In the genomic region with DNA sequence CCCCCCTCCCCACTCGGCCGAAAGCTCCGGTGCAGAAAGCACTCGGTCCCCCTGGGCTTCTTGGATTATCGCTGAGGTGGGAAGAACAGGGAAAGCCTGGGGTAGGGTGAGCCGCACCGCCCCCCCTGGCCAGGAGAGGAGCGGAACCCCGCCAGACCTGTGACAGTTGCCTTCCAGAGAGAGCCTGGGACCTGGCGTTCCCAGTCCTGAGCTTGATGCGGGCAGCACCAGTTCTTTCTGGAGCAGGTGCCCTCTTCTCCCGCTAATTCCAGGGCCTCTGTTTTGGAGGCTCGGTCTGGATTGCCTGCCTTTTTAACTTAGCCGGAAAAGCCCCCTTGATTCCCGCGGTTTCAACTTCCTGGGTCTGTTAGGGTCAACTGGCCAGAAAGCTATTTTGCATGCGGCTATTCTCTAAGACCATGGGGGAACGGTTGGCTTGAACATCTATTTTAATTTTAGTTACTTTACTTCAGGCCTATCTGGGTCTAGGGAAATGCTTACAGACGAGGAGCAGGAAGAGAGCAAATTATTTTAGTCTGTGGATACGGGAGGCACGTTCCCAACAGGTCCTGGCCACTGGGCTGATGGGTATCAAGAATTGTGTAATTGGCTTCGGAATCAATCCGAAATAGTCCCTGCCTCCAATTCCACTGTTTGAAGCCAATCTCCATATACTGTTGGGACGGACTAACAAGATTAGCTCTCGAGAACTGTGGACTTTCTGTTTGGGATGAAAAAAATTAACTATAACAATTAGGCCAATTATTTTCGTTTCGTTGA, we compare ENCODE assay signal across 9 mouse cellular contexts. TPM values are rescaled to one million over a fixed set of nuclear protein-coding genes. Genes with fewer than 3 reads are reported as not detected.
DNase-seq lines count a peak whose midpoint lies in the region; ATAC-seq and TF ChIP-seq lines count a peak whose summit lies in the region.
"Had no signal": no experiment of that assay in that cellular context is flagged by ENCODE, and none has a peak within 500 bp of the region (broad histone marks: within the 10 kb centered on the region; RNA-seq: fewer than 3 reads in every experiment).

No protein-coding gene starts in this region.

- no peaks in the 10 kb centered on the region for H3K9me3 ChIP-seq in forebrain, embryonic 11.5 days (ENCODE audit: control insufficient read depth, low read length)
- no peaks in the 10 kb centered on the region for H3K9me3 ChIP-seq in midbrain, embryonic 13.5 days

- no peaks in the 10 kb centered on the region for H3K36me3 ChIP-seq in liver, adult 2 months (ENCODE audit: control insufficient read depth, insufficient read depth, low read length)
- no peaks in the 10 kb centered on the region for H3K36me3 ChIP-seq in forebrain, embryonic 11.5 days (ENCODE audit: control insufficient read depth, insufficient read depth, low read length)
- H3K36me3 ChIP-seq in midbrain, embryonic 13.5 days: no peaks in the 10 kb centered on the region

- no peaks in the 10 kb centered on the region for H3K79me2 ChIP-seq in liver, adult 2 months (ENCODE audit: control insufficient read depth, insufficient read depth, low read length)

- no peak for ATAC-seq in forebrain, embryonic 11.5 days (replicated peaks; ENCODE audit: low FRiP score)
- ATAC-seq in midbrain, embryonic 13.5 days: no peak
- ATAC-seq in CD4-positive, CD25-positive, alpha-beta regulatory T cell, adult 4 months: no peak

- H3K4me3 ChIP-seq in liver, adult 2 months (ENCODE audit: insufficient read depth, low read depth, low read length): no peak overlapping the region
- H3K4me3 ChIP-seq in forebrain, embryonic 11.5 days (ENCODE audit: low read depth, low read length): peak overlapping the region; percentile 21
- H3K4me3 ChIP-seq in midbrain, embryonic 13.5 days (replicated peaks): 0 out of 2 replicates have a peak overlapping the region, but pooled peaks have one; percentile 8

- H3K4me1 ChIP-seq in liver, adult 2 months (ENCODE audit: control insufficient read depth, insufficient read depth, low read length): no peaks in the 10 kb centered on the region
- H3K4me1 ChIP-seq in forebrain, embryonic 11.5 days (replicated peaks; ENCODE audit: control insufficient read depth, insufficient read depth, low read length): peaks cover 27% of the 10 kb centered on the region
- H3K4me1 ChIP-seq in midbrain, embryonic 13.5 days (replicated peaks): peaks cover 48% of the 10 kb centered on the region

- DNase-seq in cerebellum, postnatal 10 days: peak; percentile 16 to 39
- DNase-seq in cerebellum, adult 11 months: no peak
- DNase-seq in liver, adult 2 months (ENCODE audit: extremely low read depth, low read depth, low spot score): peak; percentile 30
- DNase-seq in liver: no peak
- DNase-seq in forebrain, embryonic 11.5 days (ENCODE audit: low spot score): peak; percentile 78
- no peak for DNase-seq in gastrocnemius, postnatal 25 days

- TF ChIP-seq CTCF in liver, adult 2 months (IDR thresholded peaks at IDR 0.05; ENCODE audit: low read depth, low read length): no peak

- no peak overlapping the region for H3K27ac ChIP-seq in liver, adult 2 months (replicated peaks; ENCODE audit: insufficient read depth, low read depth, low read length)
- H3K27ac ChIP-seq in forebrain, embryonic 11.5 days (ENCODE audit: low read depth, low read length): no peak overlapping the region
- no peak overlapping the region for H3K27ac ChIP-seq in midbrain, embryonic 13.5 days
- H3K27ac ChIP-seq: liver, embryonic 14.5 days had no signal

- WGBS in liver, adult 2 months: 3% methylated on average over 27 of the region's 27 CpGs
- 2% methylated on average over 27 of the region's 27 CpGs for WGBS in forebrain, embryonic 11.5 days
- whole genome bisulfite sequencing in midbrain, embryonic 13.5 days: 3% methylated on average over 27 of the region's 27 CpGs

- TF ChIP-seq POLR2A in liver, adult 2 months (IDR thresholded peaks at IDR 0.05; ENCODE audit: extremely low read depth, insufficient read depth, low read length): no peak

- no peak overlapping the region for H3K9ac ChIP-seq in liver, adult 2 months (ENCODE audit: low read depth, low read length)
- peak overlapping the region; percentile 6; the same call in 1 of the 2 replicates for H3K9ac ChIP-seq in forebrain, embryonic 11.5 days (ENCODE audit: low read length)
- no peak overlapping the region for H3K9ac ChIP-seq in midbrain, embryonic 13.5 days (replicated peaks)
- H3K9ac ChIP-seq: liver, embryonic 14.5 days had no signal

- H3K4me2 ChIP-seq in forebrain, embryonic 11.5 days (ENCODE audit: low read depth, low read length, severe bottlenecking): peak overlapping the region; percentile 51
- peak overlapping the region; percentile 26 for H3K4me2 ChIP-seq in midbrain, embryonic 13.5 days (replicated peaks)

- H3K27me3 ChIP-seq in liver, adult 2 months (ENCODE audit: control insufficient read depth, insufficient read depth, low read length): peaks cover 33% of the 10 kb centered on the region
- H3K27me3 ChIP-seq in forebrain, embryonic 11.5 days (ENCODE audit: control insufficient read depth, insufficient read depth, low read length): peaks cover 76% of the 10 kb centered on the region
- H3K27me3 ChIP-seq in midbrain, embryonic 13.5 days: peaks cover 99% of the 10 kb centered on the region

RNA-seq across cellular contexts. Expression of a gene that starts 1.4 kb away (rescaled TPM):
- not detected in 2 replicates for total RNA-seq in liver, adult 2 months (2014; rRNA removed)
- not detected in 2 replicates for polyA plus RNA-seq in liver, adult 2 months (2012; rRNA removed)
- polyA plus RNA-seq in forebrain, embryonic 11.5 days (2014; fragmentation: Nextera tagmentation; extraction: Ambion mirVana): 45.1 and 46.5 TPM in 2 replicates
- 0.53 and 1.6 TPM in 2 replicates for polyA plus RNA-seq in midbrain, embryonic 13.5 days (2015; fragmentation: Nextera tagmentation; extraction: Ambion mirVana)
- polyA plus RNA-seq in CD4-positive, CD25-positive, alpha-beta regulatory T cell, adult 4 months (2017; shearing (Covaris generic)): under 1 TPM in 1 of 2 experiments, not detected in 1; 0.15 TPM
- not detected for total RNA-seq in gastrocnemius, postnatal 25 days (2021)
- polyA plus RNA-seq: liver, embryonic 14.5 days had no signal

Comparison
In these comparisons a context has a peak if more than half of its experiments do, and no peak if none do; other contexts are left out.
1. DNase-seq: peak in cerebellum, postnatal 10 days (2 of 2), liver, adult 2 months (single experiment) and forebrain, embryonic 11.5 days (single experiment); none in cerebellum, adult 11 months (single experiment), liver (single experiment) and gastrocnemius, postnatal 25 days (single experiment).
2. RNA of a gene that starts 1.4 kb away (polyA plus RNA-seq): 45.1 to 46.5 TPM in forebrain, embryonic 11.5 days; 0.53 to 1.6 TPM in midbrain, embryonic 13.5 days, 0.15 TPM in CD4-positive, CD25-positive, alpha-beta regulatory T cell, adult 4 months and not detected in liver, adult 2 months; every median in the first group is over 10 times any median in the second.